Mouse (Mus musculus): Measurements from ENCODE around the gene Gm37240.

Gm37240 gene

DNA sequence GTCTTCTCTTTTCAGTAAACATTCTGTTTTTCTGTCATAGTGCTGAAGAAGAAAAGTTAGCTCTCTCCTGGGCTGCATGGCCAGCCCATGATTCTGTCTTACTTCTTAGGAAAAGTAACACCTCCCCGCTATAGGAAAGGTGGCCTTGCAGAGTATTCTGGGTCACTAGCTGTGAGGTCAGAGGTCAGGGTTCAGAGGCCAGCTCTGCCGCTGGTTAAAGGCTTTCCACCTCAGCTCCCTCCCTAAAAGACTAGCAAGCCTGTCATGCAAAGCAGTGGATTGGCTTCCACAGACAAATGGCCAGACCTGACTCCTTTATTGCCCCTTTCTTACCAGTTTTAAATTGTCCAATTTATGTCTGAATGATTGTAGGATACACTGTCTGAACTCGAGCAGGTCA is 23.3 kb downstream of the Gm37240 start:
- DNase-seq: no peak

DNA sequence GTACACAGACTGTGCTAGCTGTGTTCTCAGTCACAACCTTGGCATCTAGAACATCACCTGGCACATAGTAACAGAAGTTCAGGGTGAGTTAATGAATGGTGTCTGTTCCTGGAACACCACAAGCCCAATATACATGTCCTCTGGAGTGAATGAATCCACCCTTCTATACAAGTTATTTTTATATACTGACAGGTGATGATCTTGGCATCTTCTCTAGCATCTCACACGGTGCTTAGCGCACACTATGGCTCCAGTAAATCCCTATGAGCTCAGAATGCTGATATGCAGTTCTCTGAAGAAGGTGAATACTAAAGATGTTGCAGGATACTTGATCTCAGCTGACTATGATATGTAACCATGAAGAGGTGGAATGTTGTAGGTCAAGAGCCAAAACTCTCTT is 24.4 kb downstream of the Gm37240 start:
- no peak for DNase-seq

DNA sequence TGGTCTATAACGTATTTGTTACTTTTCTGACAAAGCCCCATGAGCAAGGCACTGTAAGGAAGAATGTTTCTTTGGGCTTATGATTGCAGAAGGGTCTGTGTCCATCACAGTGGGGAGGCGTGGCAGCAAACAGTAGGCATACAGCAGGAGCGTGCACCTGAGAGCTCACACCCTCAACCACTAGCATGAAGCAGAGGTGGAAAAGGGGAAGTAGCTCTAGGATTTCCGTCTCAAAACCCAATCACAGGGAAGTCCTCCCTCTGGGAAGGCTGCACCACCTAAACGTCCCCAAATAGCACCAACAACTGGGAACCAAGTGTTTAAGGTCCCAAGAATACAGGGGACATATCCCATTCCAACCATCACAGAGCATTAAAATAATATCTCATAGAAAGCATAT is 26.3 kb downstream of the Gm37240 start:
- no peak for DNase-seq

DNA sequence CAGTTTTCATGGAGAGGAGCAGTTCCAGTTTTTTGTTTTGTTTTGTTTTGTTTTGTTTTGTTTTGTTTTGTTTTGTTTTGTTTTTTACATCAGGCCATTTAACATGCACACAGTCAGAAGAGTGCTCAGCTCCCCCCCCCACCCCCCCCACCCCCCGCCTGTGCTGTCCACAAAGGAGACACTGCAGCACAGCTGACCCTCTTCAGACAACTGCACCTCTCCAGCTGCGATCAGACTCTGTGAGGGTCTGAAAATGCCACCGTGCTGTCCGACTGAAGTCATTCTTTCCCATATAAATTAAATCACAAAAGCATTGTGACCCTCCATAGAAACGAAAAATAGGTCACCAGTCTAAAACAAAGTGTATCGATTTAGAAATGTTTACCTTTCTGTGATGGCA is 28.0 kb downstream of the Gm37240 start:
- no peak for DNase-seq

DNA sequence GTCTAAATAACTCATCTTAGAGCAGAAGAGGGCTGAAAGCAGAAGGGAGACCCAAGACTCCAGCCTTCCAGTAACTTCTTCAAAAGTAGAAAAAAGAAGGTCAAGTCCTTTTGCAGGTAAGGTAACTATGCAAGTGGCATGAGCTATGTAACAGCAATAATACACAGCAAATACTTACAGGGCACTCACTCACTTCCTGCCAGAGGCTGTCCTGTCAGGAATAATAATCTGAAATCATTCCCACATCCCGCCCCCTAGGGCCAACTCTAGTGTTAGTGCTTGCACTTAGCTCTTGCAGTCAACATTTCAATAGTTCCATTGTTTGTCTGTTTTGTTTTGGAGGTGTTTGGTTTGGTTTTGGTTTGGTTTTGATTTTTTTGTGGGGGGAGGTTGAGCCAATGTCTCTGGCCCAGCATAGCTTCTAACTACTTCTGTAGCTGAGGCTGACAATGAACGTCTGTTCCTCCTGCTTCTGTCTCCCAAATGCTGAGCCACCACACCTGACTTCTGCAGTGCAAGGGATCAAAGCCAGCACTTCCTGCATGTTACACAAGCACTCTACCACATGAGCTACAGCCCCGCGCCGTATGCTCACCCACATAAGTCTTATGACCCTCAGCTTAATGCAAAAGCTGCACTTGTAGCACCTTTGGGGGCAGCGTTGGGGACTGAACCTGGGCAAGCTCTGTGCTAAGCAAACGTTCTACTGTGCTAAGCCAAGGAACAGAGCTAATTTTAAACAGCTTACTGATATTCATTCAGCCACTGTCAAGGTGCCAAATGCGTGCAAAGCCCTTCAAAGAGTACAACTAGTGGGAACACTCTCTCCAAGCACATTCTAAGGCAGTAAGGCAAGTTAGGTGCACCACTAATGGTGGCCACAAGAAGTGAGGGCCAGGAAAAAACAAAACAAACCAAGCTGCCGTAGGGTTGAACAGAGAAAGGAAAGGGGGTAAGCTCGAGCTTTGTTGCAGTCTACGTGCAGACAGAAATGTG is 28.9 kb downstream of the Gm37240 start:
- DNase-seq: no peak

DNA sequence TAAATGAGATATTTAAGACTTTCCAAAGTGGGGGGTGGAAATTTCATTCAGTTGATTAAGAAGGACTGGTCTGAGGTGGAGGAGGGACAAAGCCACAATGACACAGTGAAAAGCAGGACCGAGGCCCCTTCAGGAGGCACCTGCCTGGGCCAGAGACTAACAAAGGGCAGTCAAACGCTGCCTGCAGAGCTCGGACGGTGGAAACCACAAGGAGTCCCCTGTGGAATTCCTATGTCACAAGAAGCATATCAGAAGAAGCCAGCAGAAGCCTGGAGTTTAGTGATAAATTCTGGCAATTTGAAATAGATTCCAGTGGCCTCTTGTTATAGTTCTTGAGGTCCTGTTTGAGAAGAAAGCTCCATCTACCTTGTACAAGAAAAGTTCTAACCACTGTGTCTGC is 30.2 kb downstream of the Gm37240 start:
- no peak for DNase-seq

DNA sequence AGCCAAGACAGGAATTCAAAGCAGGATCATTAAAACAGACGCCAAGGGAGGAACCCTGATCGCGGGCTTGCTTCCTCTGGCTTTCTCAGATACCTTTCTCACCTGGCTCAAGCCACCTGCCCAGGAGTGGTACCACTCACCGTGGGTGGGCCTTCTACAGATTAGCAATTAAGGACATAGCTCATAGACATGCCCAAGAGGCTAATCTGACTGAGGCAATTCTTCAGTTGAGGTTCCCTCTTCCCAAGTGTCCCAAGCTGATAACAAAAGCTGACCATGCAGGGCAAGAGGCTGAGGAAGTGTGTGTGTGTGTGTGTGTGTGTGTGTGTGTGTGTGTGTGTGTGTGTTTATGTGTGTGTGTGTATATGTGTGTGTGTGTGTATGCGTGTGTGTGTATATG is 31.4 kb downstream of the Gm37240 start:
- DNase-seq: no peak

DNA sequence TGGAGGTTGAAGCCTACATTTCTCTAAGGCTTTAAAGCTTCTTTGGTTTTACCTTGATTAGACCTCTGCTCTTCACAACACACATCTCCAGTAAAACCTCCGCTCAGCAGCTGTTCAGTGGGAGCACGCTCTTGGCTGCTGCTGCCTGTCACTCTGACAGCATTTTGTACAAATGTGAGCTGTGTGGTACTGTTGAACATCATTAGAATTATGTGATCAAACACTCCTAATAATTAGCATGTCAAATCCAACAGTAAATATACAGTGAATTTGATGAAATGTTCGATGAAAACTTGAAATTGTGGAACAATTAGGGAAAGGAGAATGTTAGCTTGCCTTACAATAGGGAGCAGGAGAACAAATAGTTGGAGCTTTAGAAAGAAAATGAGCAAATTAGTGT is 32.3 kb downstream of the Gm37240 start:
- no peak for DNase-seq

DNA sequence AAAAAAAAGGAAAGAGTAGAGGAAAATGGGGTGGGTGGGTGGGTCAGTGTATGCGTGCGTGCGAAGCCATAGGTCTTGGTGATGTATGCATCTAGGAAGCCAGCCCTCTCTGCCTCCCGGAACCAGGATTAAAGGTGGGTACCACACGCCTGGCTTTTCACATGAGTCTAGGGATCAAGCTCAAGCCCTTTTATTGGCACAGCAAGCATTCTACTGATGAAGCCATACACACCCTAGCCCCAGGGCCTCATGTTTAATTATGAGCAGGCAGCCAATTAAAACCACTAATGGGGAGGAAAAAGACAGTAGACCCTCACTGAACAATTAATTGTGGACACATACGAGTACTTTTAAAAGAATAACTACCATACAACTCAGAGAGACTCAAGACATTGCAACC is 33.2 kb downstream of the Gm37240 start:
- DNase-seq: no peak

DNA sequence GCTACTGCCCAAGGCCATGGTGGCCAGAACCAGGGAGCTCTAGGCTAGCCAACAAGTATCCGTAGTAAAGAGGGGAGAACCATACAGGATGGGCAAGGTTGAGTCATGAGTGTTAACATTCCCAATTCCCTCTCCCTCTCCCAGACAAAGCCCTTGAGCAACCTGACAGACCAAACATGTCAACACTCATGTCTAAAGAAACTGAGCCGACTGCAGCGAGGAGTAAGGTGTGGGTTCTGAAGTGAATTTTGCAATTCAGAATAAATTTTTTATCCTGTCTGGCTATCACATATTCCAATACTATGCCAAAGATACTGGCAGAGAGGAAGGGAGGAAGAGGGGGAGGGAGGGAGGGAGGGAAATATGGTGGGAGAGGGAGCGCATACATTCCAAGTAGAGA is 33.6 kb downstream of the Gm37240 start:
- DNase-seq: no peak

DNA sequence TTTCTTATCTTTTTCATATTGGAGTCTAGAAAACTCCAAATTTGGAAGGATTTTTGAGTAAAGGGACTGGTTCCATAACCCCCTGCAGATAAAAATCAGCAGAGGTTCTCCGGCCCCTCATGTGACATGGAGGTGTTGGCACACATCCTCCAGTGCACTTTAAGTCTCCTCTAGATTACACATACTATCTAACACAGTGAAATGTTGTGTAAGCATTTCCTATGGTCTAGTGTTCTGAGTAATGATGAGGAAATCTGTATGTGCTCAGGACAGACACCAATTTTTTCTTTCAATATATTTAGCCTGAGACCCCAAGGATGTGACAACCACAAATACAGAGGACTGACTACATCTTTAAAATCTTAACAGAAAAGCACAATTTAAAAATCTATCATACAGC is 37.2 kb downstream of the Gm37240 start:
- no peak for DNase-seq

DNA sequence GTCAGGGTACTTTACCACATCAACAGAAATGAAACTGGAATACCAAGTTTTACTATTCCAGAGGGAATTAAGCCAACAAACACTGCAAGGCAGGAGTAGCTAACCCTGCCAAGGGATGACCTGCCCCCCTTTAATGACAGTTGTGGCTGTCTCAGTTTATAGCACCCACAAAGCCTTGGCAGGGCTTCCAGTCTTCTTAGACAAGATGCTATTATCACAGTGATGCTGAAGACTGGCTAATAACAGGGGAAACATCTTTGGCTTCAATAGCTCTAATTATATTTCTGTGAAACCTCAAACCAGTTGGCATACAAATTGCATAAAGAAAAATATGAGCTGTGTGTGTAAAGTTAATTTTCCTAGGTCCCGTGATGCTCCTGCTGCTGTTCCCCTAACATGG is 41.0 kb downstream of the Gm37240 start:
- DNase-seq: no peak

DNA sequence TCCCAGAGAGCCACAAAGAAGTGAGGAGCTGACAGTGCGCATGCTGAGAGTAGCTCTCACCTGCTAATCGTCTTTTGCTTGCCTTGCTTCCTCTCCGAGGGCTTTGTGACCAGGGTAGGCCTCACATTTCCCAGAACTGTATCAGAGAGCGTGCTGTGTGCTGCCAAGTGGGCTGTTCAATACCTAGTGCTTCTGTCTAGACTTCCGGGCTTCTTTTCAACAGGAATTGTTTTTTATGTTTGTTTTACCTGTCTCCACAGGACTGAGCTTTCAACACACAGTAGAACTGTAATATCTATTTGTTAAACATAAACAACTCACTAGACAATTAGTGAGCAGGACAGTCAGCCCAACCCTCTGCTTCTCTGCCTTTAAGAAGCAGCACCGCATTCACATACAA is 42.0 kb downstream of the Gm37240 start:
- no peak for DNase-seq

DNA sequence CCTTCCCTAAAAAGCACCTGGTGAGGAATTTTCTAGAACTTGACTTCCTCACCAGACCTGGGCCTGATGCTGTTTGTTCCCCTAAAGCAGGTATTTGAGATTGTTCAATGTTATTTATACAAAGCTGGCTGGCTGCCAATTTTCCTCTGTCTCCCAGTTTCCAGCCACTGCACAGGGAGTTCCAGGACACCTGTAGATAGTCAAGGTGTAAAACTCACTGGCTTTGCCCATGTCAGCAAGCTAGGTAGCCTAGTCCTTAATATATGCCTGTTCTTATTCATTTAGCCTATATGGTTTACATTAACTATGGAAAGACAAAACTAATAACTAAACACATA is 44.5 kb downstream of the Gm37240 start:
- no peak for DNase-seq

DNA sequence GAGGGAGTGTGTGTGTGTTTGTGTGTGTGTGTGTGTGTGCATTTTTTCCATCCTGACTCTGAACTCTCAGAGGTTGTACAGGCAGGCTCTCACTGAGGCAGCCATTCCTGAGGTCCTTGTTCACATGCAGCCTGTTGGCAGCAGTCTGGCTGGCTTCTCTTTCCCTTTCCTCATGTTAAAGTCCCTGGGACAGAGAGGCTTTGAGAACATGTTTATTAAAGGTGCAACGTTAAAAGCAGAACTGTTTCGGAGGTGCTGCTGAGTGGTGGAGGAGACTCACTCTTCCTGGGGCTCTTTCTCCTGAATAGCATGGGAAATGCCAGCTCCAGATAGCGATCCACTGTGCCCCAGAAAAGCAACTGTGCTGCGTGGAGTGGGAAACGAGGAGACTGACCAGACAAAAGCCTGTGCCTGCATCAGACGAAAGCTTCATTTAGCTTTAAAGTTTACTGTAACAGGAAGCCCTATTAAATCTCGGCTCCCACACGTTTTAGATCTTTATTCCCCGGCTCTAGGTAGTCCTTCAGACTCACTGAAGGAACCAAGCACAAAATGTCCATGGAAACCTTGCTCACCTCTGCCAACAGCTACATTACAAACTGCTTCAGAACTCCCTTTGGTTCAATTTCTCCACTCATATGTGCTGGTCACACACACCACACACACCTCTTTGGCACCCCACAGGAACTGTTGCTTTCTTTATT is 45.0 kb downstream of the Gm37240 start:
- no peak for DNase-seq

DNA sequence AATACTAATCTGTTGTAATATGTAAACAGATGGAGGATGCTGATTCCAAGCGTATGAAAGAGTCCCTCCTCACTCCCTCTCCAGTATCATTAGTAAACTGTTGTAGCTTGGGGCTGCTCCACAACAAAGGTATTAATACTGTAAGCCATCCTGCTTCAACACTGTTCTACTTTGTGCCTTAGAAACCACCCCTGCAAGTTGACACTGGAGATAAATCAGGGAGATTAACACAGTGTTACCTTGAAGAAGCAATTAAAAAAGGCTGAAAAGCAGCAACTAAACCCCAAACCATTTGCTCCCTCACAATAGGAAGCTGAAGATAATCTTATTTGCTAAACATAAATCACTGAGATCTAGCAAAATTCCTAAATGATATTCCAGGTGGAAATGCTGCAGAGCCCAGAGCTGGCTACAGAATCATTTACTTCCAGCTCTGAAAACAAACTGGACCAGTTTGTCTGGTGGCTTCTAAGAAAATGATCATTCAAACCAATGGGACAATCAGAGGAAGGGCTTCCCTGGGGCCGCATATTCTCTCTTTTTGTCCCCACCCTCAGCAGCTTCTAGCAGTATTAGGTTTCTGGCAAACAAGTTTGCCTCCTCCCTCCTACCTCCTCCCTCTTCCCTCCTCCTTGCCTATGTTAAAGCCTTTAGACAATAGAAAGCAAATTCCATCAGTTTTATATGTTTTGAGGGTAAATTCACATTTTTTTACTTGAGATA is 45.7 kb downstream of the Gm37240 start:
- no peak for DNase-seq

DNA sequence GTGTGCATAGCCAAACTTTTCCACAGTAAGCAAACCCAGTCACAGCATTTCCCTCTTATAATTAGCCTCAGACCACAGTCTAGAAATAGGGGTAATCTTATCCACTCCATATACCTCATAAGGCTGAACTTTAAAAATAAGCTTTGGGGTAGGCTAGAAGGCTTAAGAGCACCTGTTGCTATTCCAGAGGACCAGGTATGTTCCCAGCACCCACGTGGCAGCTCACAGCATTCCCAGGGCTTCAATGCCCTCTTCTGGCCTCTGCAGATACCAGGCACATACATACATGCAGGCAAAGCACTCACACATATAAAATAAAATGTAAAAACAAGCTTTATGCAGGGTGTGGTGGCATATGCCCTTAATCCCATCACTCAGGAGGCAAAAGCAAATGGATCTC is 53.7 kb downstream of the Gm37240 start:
- no peak for DNase-seq

DNA sequence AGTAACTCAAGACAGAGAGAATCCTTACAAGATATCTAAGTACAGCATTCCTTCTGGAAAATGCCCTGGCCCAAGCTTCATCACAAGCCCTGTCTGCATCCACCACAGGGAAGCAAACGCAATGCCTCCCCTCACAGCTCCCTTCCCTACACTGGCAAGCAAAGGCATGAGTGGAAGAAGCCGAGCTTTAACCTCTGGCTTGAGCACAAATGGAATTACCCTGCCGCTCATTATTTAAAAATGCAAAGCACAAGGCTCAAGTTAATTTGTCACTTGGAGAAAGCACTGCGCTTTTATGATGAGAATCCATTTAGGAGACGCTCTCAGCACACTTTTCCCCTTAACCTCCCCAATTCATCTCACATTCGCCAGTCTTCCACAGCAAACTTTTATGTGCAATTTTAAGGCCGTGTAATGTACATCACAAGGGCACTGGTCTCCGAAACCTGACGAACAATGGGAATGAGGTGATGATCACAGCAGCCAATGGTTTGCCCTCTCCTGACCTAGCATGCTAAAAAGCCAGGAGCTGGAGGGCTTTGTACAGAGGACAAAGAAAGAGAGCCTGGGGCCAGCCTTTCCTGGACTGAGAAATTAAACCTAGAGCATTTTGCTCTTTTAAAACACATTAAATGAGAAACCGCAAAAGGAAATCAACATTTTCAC is 54.7 kb downstream of the Gm37240 start:
- DNase-seq: no peak

DNA sequence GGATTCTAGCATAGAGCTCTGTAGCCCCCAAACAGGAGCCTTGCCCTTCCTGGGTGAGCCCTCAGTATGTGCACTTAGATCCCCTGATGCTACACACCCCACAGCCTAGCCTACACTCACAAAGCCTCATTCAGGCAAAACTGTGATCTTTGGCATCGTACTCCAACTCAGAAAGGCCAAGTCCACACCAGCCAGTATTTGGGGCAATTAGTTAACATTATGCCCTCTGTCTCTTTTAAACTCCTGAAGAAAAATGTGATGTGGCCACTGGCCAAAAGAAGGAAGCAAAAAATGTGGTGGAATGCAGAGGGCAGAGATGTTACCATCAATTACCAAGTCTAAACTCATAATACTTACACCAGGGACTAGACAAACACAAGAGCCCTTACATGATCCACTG is 55.5 kb downstream of the Gm37240 start:
- DNase-seq: no peak

DNA sequence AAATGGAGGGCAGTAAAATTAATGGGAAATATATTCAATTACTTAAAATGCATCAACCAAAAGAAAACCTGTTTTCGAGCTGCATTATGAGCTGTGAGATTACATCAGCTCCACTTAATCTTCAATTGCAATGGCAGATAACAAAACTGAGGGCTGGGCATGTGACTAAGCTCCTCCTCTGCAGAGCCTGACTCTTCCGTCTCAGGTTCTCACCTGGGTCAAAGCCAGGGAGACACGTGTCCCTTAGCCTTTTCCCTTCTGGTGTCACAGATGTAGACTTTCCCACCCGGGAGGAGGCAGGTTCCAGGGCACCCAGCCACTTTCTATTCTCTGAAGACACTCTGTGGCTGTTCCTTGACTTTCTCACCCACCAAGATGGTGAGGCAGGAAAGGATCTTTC is 58.3 kb downstream of the Gm37240 start:
- DNase-seq: no peak

DNA sequence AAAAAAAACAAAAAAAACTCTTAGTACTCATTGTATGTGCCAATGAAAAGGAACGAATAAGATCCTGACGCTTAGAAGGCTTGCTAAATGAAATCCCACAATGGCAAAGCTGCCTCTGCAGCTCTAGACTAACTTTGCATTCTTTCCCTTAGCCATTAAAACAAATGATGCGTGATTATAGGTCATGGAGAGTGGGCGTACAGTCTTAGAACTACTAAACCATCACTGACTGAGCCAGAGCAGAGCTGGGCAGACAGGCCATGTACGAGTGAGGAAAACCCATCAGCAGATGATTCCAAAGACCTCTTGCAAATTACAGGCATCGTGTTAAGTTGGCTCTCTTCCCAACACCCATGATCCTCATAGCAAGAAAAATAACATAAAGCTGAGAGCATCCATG is 59.5 kb downstream of the Gm37240 start:
- DNase-seq: no peak

DNA sequence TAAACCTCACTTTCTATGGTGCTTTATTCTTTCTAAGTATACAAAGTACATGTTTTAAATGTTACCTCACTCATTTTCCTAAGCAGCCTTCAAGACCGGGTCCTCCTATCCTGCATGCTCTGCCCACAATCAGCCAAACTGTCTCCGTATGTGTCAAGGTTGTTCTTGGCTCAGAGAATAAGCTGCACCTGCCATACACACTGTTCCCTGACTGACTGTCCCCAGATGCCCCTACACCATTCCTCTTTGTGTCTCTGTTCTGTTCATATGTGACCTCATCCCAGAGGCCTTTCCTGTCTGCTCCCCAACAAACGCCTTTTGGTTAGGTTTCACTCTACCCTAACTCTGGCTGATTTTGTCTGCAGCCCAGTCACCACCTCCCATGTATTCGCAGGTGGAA is 60.0 kb downstream of the Gm37240 start:
- no peak for DNase-seq

DNA sequence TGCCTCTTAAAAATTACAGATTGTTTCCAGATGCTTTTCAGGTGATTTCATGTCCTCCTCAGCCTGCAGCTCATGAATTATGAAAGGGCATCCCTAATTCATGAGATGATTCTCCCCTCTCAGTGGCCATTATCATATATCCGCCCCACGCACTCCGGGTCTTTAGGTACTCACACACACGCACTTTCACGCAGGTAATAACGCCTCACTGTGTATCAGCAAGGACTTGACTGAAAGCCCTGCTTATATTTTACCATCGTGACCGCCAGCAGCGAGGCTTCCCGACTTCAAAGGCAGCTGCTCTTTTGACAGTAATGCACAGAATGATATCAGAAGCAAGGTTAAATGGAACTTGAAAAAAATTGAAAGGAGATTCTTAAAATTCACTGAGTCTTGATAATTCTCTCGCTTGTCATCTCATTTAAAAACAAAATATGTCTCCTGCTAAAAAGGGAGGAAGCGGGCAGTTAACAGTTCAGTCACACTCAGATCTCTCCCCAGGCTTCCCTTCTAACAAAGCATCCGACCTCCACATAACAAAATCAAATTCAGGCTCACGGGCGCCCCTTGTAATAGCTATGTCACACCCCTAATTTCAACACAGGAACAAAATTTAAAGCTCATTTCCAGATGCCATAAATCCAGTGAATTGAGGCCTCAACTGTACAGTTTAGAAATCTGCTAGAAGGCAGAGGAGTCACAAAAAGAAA is 66.3 kb downstream of the Gm37240 start:
- DNase-seq: no peak

Measured in thymus, postnatal 14 days (tissue).